Mouse (Mus musculus) thymus, postnatal 25 days (tissue): Measurements from ENCODE around the gene Ankrd65.

ENCODE experiments used
- DNase-seq: peaks from one replicate; pipeline ENCODE4 v3.0.0; 2022

Gene Ankrd65

DNA sequence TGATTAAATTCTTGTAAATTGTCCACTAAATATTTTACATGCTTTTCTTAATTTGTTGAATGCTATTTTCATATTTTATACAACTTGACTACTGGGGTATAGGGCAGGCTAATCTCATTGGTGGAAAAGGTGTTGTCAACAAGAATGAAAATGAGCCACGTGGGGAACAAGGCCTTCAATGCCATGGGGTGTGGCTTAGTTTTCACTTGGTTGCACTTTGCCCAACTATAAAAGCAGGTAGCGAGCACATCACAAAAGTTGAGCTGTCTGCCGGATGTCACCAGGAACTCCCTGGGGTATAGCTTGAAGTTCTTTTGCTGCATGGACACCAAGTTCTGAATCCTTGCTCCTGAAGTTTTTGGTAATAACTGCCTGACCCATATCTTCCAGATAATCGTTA, 27.3 kb downstream of the Ankrd65 start:
- DNase-seq: no peak

DNA sequence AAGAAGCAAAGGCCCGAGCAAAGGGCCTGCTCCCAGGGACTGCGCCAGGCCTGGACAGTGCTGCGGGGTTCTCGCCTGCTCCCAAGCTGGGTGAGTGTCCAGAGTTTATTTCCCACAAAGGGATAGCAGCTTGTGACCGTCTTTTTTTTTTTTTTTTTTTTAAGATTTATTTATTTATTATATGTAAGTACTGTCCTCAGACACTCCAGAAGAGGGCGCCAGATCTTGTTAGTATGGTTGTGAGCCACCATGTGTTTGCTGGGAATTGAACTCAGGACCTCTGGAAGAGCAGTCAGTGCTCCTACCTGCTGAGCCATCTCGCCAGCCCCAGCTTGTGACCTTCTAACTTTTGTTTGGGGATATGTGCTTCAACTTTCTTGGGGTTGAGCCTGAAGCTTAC, 30.8 kb downstream of the Ankrd65 start:
- DNase-seq: no peak

DNA sequence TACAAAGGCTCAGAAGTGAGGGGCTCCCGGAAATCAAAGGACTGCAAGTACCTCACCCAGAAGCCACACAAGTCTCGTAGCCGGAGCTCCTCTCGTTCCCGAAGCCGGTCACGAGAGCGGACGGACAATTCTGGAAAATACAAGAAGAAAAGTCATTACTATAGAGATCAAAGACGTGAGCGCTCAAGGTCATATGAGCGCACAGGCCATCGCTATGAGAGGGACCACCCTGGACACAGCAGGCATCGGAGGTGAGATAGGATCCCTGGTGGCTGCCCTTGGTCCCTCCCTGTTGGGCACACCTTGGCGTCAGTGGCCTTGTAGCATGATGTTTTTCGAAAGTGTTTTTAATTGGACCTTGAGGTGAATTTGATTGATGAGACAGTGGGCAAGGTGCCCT, 33.2 kb downstream of the Ankrd65 start:
- DNase-seq: no peak

DNA sequence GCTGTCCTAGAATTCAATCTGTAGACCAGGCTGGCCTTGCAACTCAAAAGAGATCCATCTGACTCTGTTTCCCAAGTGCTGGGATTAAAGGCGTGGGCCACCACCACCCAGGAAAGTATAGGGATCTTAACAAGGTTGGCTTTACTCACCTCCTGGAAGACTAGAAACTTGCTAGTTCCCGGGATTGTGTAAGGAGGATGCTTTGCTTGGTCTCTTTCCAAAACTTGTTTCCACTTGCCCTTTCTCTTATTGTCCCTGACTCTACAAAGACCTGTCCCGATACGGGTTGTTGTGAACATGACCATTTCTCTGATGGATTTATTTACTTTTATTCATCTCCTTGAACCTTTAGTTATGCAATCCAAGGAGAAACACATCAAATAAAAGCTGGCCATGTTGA, 39.6 kb downstream of the Ankrd65 start:
- no peak for DNase-seq

DNA sequence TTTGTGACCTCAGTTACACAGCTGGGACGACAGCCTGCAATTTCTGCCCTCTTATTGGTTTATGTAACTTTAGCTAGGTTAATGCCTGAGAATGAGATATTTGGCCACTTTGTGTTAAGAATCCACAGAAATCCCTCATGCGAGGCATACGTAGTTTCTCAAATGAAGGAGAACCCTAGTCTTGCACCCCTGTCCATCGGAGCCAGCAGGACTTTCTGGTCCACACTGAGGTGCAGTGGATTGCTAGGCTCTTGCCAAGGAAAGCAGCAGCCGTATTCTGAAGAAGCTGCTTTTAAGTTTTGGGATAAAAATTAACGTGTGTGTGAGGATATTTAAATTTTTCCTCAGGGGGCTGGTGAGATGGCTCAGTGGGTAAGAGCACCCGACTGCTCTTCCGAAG, 40.4 kb downstream of the Ankrd65 start:
- no peak for DNase-seq

DNA sequence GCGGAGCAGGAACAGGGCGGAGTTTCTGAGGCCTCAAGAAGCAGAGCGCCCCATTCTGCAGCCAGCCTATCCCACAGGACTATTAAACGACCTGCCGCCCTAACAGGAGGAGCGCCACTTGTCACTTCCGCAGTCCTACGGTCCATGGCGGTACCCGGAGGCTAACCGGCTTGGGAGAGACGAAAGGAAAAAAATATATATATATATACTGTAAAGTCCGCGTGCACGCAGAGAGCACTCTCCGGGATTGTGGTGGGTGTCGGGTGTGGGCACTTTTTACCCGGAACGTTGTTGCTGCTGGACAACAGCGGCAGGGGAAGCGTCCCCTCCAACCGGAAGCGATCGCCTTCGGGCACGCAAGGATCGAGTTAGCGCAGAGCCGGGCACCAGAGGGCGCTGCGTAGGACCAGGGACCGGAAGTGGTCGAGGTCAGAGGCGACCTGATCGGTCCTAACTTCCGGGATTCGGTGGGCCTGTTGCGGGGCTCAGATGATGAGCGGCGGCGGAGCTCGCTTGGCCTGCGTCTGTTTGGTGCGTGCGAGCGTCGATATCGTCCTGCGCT, 41.0 kb downstream of the Ankrd65 start, which contains the start of gene Aurkaip1:
Gene Aurkaip1 (plus strand): TSS at position 68 of the 562 bp plus-strand sequence.
- DNase-seq: peak; percentile 96

DNA sequence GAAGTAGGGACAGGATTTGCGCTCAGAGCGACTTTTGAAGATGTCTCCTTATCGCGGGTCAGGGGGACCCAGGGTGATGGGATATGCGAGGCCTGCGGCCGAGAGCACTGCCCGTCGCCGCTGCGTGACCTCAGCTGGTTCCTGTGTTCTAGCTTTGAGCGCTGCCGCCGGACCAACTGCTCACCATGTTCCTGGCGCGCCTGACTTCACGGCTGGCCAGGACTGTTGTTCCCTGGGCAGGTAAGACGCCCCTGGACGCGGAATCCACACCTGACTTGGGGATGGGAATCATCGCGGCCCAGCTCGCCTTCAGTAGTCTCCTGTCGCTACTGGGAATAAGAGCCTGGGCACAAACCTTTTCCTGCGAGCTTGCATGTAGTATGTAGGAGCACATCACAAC, 41.6 kb downstream of the Ankrd65 start:
- DNase-seq: no peak

DNA sequence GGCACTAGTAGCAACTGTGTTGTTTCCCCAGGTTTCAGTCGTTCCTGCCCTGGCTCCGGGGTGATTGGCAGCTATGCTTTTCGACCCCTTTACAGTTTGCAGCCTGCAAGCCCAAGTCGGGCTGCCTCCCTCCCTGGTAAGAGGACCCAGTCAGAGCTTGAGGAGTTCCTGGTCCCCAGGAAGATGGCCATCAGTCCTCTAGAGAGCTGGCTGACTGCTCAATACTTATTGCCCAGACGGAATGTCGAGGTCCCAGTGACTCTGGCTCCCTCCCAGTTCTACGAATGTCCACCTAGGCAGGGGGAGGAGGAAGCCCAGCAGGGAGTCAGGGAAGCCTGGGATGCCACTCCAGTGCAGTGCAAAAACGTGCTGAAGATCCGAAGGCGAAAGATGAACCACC, 42.1 kb downstream of the Ankrd65 start:
- no peak for DNase-seq

DNA sequence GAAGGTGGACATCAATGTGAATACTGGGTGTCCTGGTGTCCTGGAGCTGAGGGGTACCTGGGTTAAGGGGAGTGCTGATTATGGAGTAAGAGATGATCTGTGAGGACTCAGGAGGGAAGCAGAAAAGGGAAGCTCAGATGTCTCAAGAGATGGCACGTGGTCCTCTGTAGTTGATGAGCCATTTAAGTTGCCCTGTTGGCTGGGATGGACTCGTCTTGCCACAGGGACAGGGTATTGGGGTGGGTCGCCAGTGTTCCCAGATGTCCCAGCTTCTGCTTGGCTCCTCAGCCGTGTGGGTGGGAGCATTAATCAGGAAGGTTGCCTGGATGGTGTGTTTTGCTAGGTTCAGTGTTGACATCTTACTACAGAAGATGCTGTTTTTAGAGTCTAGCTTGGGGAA, 43.0 kb downstream of the Ankrd65 start:
- no peak for DNase-seq

DNA sequence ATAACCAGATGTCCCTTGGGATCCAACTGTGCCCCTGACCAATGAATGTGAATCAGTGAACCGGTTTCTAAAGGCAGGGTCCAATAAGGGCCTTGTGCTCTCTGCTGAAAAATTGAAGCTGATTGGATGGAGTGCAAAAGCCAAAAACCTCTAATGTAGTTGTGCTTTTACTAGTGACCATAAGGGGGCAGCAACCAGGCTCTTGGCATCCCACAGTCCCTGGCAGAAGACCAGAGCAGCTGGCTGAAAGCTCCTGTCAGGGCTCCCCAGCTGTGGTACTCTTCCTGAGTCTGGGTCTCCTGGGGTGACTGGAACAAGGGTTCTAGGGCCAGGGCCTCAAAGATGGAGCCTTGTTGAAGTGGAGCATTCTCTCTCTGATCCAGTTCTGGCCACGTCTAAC, 43.6 kb downstream of the Ankrd65 start:
- DNase-seq: peak; percentile 67

DNA sequence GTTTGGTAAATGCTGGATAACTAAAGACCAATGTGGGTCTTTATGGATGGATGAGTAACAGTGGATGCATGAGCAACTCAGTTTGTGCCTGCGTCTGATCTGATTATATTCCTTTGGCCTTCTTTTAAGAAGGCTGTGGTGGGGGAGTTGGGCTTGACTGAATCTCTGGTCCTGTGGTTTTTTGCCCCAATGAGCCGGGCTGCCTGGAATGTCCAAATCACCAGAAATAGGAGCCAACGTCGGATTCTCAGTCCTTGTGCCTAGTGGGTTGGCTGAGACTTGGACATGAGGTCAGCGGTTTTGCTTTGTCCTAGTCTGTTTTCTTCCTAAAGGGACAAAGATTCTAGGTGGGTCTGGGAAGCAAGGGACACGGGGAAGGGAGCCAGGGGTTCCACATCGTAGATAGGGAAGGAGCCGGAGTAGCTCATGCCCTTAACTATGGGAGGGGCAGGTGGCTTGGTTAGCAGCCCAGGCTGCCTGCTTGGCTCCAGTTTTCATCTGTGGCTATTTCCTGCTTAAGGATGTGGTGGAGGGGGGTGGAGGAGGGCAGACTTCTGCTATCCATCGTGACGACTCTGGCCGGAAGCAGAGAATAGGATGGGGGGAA, 47.3 kb downstream of the Ankrd65 start:
- no peak for DNase-seq

DNA sequence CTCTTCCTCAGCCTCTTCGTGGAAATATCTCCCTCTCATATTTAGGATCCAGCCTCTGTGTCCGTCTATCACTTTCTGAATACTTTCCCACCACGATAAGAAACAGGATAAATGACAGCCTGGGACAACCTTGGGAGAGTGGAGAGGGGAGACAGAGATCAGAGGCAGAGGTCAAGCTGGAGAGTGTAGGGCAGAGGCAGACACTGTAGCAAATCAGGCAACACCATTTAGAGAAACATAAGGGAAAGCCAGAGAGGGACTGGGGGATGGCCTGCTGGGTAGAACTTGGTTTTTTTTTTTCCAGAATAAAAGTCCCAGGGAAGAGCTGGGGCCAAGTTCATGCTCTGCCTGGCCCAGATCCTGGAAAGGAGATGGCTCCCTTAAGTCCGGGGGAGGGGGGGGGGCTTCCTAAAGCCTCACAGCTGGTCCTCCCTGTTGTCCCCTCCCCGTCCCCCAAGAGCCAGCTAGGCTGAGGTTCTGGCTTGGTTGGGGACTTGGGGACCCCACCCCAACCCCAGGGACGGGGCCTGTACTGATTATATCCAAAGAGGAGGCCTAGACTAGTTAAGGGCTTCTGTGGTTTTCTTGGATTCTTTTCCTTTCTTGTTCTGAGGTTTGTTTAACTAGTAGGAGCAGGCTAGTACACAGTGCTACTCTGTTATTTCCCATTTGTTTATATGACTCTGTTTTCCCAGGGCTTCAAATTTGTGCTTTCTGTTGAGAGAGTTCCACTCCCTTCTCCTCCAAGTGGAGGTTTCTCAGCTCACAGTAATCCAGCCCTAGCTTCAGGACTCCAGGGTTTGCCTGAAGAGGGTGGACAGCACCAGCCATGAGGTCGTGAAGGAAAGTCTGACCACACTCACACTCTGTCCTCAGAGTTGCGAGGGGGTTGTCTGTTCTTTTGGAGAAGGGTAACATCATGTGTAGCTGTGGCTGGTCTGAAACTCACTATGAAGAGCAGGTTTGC, 48.2 kb downstream of the Ankrd65 start:
- no peak for DNase-seq

DNA sequence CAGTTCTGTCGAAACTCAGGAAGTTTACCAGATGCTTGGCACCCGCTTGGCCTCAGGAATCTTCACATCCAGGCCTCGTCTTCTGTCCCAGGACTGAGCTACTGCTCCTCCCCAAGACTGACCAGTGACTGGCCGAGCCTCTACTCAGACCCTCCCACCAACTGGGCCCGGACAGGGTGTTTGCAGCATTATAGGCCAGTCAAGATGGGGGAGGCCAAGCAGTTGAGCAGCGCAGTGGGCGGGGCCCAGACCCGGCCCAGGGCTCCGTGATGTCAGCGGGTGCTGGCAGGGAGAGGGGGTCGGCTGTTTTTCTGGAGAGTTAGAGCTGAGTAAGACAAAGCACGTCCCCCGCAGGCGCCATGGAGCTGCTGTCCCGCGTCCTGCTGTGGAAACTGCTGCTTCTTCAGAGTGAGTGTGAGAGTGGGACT, 49.3 kb downstream of the Ankrd65 start, which contains the start of gene Mxra8:
Gene Mxra8 (plus strand): TSS at position 198 of the 428 bp plus-strand sequence.
- DNase-seq: no peak

DNA sequence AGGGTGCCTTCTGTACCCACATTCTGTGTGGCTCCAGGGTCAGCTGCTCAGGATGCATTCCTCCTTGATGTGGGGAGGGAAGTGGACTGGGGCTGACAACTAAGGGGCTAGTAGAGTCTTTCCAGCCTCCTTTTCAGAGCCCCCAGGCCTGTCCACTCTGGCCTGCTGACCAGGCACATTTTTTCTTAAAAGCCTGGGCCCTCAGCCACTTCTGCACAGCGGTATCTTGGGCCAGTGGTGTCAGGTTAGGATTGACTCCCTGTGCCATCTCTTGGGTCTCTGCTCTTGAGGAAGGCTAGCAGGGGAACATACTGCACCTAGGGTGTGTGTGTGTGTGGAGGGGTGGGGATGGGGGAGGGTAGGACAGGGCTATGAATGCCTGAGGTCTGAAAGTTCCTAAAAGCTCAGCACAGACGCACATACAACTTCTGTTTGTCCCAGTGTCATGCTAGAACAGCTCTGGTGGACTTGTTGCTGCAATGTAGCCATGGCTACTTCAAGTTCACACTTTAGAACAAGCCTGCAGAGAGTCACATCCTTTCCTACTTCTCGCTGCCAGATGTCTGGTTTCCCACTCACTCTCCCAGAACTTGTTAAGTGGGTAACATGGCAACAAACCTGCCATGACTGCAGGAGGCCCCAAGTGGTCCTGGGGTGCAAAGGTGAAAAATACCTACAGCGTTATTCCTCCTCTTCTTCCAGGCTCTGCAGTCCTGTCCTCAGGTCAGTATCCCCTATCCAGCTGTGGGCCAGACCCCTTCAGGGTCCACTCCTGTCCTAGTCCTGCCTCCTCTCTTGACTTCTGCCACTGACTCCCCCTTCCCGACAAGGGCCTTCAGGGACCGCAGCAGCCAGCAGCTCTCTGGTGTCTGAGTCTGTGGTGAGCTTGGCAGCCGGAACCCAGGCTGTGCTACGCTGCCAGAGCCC, 50.1 kb downstream of the Ankrd65 start:
- no peak for DNase-seq

DNA sequence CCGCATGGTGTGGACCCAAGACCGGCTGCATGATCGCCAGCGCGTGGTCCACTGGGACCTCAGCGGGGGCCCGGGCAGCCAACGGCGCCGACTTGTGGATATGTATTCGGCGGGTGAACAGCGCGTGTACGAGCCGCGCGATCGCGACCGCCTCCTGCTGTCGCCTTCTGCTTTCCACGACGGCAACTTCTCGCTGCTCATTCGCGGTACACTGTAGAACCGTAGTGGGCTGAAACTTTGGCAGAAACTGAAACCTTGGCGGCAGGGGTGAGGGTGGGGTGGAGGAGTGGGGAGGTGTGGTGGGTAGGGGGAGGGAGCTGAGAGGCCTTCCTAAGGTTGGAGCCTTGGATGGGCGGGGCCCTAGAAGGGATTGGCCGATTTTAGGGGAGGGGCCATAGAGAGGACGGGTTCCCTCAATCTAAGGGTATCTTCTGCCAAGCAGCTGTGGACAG, 50.8 kb downstream of the Ankrd65 start:
- DNase-seq: peak; percentile 71

DNA sequence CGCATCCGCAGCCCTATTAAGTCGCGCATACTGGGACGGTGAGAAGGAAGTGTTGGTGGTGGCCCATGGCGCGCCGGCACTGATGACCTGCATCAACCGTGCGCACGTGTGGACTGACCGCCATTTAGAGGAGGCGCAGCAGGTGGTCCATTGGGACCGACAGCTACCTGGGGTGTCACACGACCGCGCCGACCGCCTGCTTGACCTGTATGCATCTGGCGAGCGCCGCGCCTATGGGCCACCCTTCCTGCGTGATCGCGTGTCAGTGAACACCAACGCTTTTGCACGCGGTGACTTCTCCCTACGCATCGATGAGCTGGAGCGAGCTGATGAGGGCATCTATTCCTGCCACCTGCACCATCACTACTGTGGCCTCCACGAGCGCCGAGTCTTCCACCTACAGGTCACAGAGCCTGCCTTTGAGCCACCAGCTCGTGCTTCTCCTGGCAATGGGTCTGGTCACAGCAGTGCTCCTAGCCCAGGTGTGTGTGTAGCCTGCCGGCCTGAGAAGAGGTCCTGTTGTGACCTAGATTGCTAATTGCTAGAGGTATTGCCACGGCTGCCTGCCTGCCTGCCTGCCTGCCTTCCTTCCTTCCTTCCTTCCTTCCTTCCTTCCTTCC, 51.5 kb downstream of the Ankrd65 start:
- no peak for DNase-seq

DNA sequence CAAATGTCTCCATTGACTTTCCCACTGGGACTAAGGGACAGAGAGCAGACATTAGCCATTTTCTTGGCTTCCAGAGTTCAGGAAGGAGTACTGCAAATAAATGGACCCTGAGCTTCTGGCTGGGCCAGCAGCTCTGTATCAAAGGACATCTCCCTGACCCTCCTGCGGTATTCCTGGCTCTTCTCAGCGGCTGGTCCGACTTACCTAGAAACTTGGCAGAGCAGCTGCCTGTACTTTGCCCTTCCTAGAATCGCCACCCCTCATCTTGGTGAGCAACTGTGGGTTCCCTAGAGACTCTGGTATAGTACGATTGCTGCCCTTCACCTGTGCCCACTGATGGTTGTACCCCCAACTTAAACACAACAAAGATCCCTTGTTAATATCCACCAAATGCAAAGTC, 53.0 kb downstream of the Ankrd65 start:
- no peak for DNase-seq

DNA sequence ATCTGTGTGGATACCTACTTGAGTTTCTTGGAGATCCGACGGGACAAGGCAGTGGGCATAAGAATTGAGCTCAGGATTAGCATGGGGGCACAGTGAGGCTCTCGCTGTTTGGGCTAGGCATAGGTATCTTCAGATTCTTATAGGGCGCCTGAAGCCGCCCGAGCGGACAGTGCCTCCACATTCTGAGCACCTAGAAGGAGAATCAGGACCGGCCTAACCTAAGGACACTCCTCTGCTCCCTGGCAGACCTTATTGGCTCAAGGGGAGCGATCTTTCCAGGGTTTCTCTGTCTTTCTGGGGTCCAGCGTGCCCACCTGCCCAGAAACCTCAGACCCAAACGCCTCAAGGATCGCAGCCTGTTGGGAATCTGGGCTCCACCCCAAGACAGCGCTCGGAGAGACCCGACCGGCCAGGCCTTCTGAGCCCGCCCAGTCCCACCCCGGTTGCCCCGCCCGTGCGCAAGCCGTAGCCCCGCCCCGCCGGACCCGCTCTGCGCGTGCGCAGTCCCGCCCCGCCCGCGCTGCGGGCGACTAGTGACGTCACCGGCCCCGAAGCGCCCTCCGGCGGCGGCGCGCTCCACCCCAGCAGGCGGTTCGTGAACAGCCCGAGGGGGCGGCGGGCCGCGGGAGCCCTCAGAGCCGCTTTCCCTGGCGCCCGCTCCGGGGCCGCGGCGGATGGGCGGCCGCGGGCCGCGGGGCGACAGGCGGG, 56.8 kb downstream of the Ankrd65 start, which contains the start of gene Dvl1:
Gene Dvl1 (plus strand): TSS at position 532 of the 708 bp plus-strand sequence.
- peak; percentile 97 for DNase-seq

DNA sequence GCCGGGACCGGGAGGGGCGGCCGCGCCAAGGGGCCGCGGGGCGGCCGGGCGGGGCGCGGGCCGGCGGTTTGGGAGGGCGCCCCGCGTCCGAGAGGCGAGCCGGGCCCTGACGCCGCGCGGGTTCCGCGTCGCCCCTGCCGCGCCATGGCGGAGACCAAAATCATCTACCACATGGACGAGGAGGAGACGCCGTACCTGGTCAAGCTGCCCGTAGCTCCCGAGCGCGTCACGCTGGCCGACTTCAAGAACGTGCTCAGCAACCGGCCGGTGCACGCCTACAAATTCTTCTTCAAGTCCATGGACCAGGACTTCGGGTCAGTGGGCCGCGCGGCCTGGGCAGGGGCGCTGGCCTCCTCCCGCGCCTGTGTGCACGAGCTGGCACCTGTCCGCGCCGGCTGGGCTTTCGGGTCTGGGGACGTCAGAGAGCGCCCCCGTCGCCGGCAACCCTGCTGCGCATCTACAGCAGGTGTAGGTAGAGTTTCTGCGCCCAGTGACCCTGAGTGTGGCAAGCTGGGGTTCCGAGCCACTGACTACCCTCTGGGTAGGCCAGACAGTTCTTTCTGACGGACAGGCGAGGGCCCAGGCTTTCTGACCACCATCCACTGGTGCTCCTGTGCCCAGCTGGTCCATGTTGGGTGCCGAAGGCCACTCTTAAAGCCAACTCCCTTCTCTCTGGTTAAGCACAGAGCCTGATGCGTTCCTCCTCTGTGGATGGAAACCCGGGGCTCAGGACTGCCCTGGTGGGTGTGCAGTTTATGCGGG, 57.5 kb downstream of the Ankrd65 start:
- DNase-seq: peak; percentile 64

DNA sequence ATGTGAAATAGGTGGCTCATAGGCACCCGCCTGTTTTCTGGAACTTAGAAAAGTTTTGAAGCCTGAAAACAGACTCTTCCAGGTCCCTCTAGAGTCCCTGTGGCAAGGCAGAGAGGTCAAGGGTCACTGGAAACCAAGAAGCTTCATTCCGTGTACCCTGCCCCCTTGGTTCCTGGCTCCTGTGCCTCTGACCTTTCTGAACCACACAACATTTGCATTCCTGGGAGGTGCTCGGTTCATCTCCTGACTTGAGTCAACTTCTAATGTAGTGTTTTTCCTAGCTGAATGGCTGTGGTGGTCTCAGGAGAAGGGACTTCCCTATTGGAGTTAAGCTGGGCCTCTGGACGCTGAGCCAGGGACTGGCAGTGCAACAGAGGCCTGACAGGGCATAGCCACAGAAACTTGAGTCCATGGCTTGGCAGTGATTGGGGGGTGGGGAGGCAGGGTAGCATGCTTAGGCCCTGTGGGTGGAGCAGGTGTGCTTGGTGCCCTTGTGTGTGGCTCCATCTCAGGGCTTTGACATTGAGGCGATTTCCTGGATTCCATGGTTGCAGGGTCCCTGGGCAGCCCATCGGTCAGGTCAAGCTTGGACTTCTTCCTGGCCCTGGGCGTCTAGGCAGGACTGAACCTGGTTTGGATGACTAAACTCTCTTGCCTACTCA, 58.3 kb downstream of the Ankrd65 start:
- no peak for DNase-seq
